Mouse (Mus musculus): ENCODE results near the gene Gm11032. TPM values are rescaled to one million over a fixed set of nuclear protein-coding genes. Genes with fewer than 3 reads are reported as not detected.
"Not testable (repeated sequence)": the region's sequence is repeated elsewhere in the genome, so short reads cannot be mapped to it uniquely, and the experiment has no call there.

Gm11032 gene
- total RNA-seq (2014; fragmentation: Nextera tagmentation) (not detected in 2 replicates), total RNA-seq (2017) (not detected in 2 replicates), polyA plus RNA-seq (2012) (not detected in 2 replicates)

DNA sequence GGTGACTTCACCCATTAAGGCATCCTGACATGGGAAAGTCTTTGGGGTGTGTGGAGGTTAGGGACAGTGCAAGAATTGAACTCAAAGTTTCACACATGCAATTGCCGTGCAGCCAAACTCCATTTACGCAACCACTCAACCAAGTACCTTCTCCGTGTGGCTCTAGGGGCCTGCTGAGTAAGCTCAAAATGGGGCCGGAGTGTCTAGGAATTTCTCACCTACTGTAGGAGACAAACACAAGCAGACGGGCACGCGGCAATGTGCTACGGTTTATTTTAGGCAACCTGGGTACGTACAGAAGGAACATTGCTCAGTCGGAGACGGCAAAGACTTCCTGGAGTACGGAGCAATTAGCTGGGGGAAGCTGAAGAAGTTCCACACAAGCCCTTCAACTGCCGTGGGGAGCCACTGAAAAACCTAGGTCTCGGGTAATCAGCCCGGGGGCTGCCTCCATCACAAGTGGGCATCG lies at the start of gene Gm11032:
TSS of gene Gm11032 (plus strand) at position 51 of the 469 bp plus-strand sequence.
- no peak for ATAC-seq (ENCODE audit: extremely low read depth, insufficient number of reproducible peaks, low FRiP score, poor library complexity, severe bottlenecking)
- no peaks in the 10 kb centered on the region for H3K4me1 ChIP-seq (ENCODE audit: insufficient read depth, low read depth, low read length)
- TF ChIP-seq TAL1 (conservative IDR thresholded peaks at IDR 0.05; ENCODE audit: low read depth, low read length) (no peak), CTCF (IDR thresholded peaks at IDR 0.05; ENCODE audit: low read depth, low read length) (no peak), GATA1 (IDR thresholded peaks at IDR 0.05; ENCODE audit: borderline replicate concordance, low read length) (no peak), POLR2AphosphoS5 (IDR thresholded peaks at IDR 0.05; ENCODE audit: insufficient replicate concordance, low read depth, low read length) (no peak), GATA2 (IDR thresholded peaks at IDR 0.05; ENCODE audit: borderline replicate concordance, low read depth, low read length) (no peak)

DNA sequence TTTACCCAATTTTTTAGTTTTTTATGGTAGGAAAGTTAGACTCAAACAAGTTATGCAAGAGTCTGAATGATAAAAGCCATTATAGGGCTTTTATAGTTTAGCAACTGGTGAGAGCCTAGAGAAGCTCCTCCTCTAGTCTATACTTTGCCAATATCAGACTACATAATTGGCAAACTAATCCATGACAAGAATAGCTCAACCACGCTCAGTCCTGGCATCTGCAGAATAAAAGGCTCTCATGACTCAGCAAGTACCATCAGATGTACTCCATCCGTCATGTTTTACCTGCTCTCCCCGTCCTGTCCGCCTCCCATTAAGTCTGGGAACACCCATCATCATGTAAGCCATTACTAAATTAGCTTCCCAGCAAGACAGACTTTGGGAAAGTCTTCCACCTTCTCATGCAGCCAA lies 48.4 kb upstream of the Gm11032 start:
- no peaks in the 10 kb centered on the region for H3K9me3 ChIP-seq (replicated peaks)
- ATAC-seq (ENCODE audit: extremely low read depth, insufficient number of reproducible peaks, low FRiP score, poor library complexity, severe bottlenecking) (no peak), DNase-seq (ENCODE audit: low spot score) (no peak)
- peaks cover 18% of the 10 kb centered on the region for H3K36me3 ChIP-seq (replicated peaks)
- TF ChIP-seq GATA2 (IDR thresholded peaks at IDR 0.05; ENCODE audit: borderline replicate concordance, low read depth, low read length) = no peak
- no peak for TF ChIP-seq POLR2AphosphoS5 (IDR thresholded peaks at IDR 0.05; ENCODE audit: insufficient replicate concordance, low read depth, low read length)
- no peak for TF ChIP-seq TAL1 (conservative IDR thresholded peaks at IDR 0.05; ENCODE audit: low read depth, low read length)
- no peak for TF ChIP-seq CTCF (IDR thresholded peaks at IDR 0.05; ENCODE audit: low read depth, low read length)
- no peak for TF ChIP-seq GATA1 (IDR thresholded peaks at IDR 0.05; ENCODE audit: borderline replicate concordance, low read length)
- peaks cover 36% of the 10 kb centered on the region for H3K4me1 ChIP-seq (ENCODE audit: insufficient read depth, low read depth, low read length)
- H3K27me3 ChIP-seq (ENCODE audit: insufficient read depth, low read length) = no peaks in the 10 kb centered on the region
- no peak overlapping the region for H3K4me3 ChIP-seq (ENCODE audit: low read depth, low read length)

More for the DNA sequence above, at the start of gene Gm11032:
- peaks cover 35% of the 10 kb centered on the region for H3K27me3 ChIP-seq (ENCODE audit: insufficient read depth, low read length)
- no peaks in the 10 kb centered on the region for H3K9me3 ChIP-seq (replicated peaks)
- no peak for DNase-seq (ENCODE audit: low spot score)
- no peaks in the 10 kb centered on the region for H3K36me3 ChIP-seq (replicated peaks)
- H3K4me3 ChIP-seq (ENCODE audit: low read depth, low read length) = no peak within 1 kb of the TSS

DNA sequence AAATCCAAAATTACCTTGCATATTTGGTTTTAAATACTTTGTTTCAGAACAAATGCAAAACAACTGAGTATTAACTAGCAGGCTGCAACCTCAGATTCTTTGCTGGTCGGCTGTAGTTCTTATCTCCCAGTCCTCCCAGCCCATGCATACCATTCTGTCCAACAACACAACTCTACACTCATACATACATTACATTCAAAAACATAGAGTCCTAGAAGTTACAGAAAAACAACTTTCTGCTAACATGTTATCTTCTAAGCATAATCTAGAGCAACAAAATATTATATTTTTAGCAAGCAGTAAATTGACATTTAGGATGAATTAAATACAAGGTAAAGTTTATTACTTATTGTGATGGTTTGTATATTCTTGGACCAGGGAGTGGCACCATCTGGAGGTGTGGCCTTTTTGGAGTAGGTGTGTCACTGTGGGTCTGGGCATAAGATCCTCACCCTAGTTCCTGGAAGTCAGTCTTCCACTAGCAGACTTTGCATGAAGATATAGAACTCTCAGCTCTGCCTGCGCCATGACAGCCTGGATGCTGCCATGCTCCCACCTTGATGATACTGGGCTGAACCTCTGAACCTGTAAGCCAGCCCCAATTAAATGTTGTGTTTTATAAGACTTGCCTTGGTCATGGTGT lies 43.7 kb upstream of the Gm11032 start:
- peaks cover 44% of the 10 kb centered on the region for H3K4me1 ChIP-seq (ENCODE audit: insufficient read depth, low read depth, low read length)
- peaks cover 16% of the 10 kb centered on the region for H3K36me3 ChIP-seq (replicated peaks)
- not testable (repeated sequence) for H3K9me3 ChIP-seq (replicated peaks); H3K4me3 ChIP-seq (ENCODE audit: low read depth, low read length); DNase-seq (ENCODE audit: low spot score); H3K27me3 ChIP-seq (ENCODE audit: insufficient read depth, low read length); ATAC-seq (ENCODE audit: extremely low read depth, insufficient number of reproducible peaks, low FRiP score, poor library complexity, severe bottlenecking)

DNA sequence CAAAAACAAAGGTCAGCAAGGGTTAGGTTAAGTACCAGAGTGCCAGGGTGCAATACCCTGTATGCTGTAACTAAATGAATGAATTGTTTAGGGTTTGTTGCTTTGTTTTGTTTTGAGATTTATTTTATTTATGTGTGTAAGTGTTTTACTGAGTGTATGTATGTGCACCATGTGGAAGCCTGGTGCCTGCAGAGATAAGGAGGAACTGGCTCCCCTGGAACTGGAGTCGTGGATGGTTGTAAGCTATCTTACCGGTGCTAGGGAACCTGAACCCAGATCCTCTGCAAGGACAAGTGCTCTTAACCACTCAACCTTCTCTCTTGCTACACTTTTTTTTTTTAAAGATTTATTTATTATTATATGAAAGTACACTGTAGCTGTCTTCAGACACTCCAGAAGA lies 42.8 kb upstream of the Gm11032 start:
- no peak overlapping the region for H3K4me3 ChIP-seq (ENCODE audit: low read depth, low read length)
- H3K4me1 ChIP-seq (ENCODE audit: insufficient read depth, low read depth, low read length) = peaks cover 38% of the 10 kb centered on the region
- no peaks in the 10 kb centered on the region for H3K27me3 ChIP-seq (ENCODE audit: insufficient read depth, low read length)
- peaks cover 15% of the 10 kb centered on the region for H3K36me3 ChIP-seq (replicated peaks)
- no peak for ATAC-seq (ENCODE audit: extremely low read depth, insufficient number of reproducible peaks, low FRiP score, poor library complexity, severe bottlenecking)
- H3K9me3 ChIP-seq (replicated peaks) = no peaks in the 10 kb centered on the region
- no peak for DNase-seq (ENCODE audit: low spot score)
- TF ChIP-seq TAL1 (conservative IDR thresholded peaks at IDR 0.05; ENCODE audit: low read depth, low read length) (no peak), GATA1 (IDR thresholded peaks at IDR 0.05; ENCODE audit: borderline replicate concordance, low read length) (no peak)

DNA sequence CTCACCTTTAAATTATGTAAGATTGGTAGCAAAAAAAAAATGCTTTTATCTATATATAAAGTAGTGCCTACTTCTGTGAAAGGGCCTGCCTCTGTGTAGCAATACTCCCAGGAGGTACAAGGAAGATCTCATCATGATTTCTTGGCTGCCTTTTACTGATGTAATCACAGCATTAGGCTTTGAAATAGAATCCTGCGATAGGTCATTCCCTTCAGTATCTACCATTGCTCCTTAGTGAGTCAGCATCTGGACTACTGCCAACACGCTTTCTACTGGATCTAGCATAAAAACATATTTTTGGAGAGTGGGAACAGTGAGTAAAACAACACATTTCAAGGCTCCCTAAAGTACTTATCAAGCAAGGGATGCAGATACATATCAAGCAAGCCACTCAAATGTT lies 41.2 kb upstream of the Gm11032 start:
- no peak overlapping the region for H3K4me3 ChIP-seq (ENCODE audit: low read depth, low read length)
- ATAC-seq (ENCODE audit: extremely low read depth, insufficient number of reproducible peaks, low FRiP score, poor library complexity, severe bottlenecking) (no peak), DNase-seq (ENCODE audit: low spot score) (no peak)
- TF ChIP-seq GATA1 (IDR thresholded peaks at IDR 0.05; ENCODE audit: borderline replicate concordance, low read length) = no peak
- TF ChIP-seq TAL1 (conservative IDR thresholded peaks at IDR 0.05; ENCODE audit: low read depth, low read length) = no peak
- TF ChIP-seq GATA2 (IDR thresholded peaks at IDR 0.05; ENCODE audit: borderline replicate concordance, low read depth, low read length) = no peak
- TF ChIP-seq CTCF (IDR thresholded peaks at IDR 0.05; ENCODE audit: low read depth, low read length) = no peak
- H3K27me3 ChIP-seq (ENCODE audit: insufficient read depth, low read length) = no peaks in the 10 kb centered on the region
- peaks cover 39% of the 10 kb centered on the region for H3K4me1 ChIP-seq (ENCODE audit: insufficient read depth, low read depth, low read length)
- H3K9me3 ChIP-seq (replicated peaks) = no peaks in the 10 kb centered on the region
- peaks cover 15% of the 10 kb centered on the region for H3K36me3 ChIP-seq (replicated peaks)

DNA sequence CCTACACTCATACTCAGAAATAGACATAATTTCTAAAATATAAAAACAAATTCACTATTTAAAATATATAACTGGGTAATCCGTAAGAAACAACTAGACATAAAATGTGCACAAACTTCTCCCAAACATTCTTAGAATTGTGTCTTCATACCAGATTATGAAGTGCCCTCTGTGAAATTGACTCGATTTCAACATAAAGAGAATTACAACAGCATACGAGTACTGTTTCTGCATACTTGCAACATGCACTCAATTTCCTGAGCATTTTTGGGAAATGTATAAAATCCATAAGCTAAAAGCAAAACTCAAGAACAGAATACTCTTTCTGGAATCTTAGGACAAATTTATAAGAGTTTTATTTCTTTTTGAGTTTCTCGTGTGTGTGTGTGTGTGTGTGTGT lies 28.1 kb upstream of the Gm11032 start:
- DNase-seq (ENCODE audit: low spot score) (no peak), ATAC-seq (ENCODE audit: extremely low read depth, insufficient number of reproducible peaks, low FRiP score, poor library complexity, severe bottlenecking) (no peak)
- Histone ChIP-seq H3K9me3 (replicated peaks) (no peaks in the 10 kb centered on the region), H3K4me1 (ENCODE audit: insufficient read depth, low read depth, low read length) (peaks cover 41% of the 10 kb centered on the region), H3K27me3 (ENCODE audit: insufficient read depth, low read length) (no peaks in the 10 kb centered on the region), H3K4me3 (ENCODE audit: low read depth, low read length) (peak overlapping the region; percentile 35; the same call in 1 of the 2 replicates), H3K36me3 (replicated peaks) (peaks cover 18% of the 10 kb centered on the region)
- TF ChIP-seq GATA2 (IDR thresholded peaks at IDR 0.05; ENCODE audit: borderline replicate concordance, low read depth, low read length) (no peak), TAL1 (conservative IDR thresholded peaks at IDR 0.05; ENCODE audit: low read depth, low read length) (no peak), GATA1 (IDR thresholded peaks at IDR 0.05; ENCODE audit: borderline replicate concordance, low read length) (no peak), CTCF (IDR thresholded peaks at IDR 0.05; ENCODE audit: low read depth, low read length) (no peak), POLR2AphosphoS5 (IDR thresholded peaks at IDR 0.05; ENCODE audit: insufficient replicate concordance, low read depth, low read length) (no peak)

DNA sequence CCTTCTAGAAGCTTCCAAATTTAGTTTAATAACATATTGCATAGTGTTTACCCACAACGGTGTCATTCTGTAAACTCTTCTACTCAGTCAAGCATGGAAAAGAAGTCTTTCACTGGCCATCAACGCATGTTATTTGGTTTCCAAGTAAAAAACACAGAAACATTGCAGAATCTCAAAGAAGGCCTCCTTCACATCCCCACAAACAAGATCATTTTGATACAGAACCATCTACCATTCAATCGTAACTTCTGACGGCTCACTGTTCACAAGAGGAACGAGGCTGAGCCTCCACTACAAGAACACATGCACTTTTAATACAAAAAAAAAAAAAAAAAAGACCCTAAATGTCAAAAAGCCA lies 26.4 kb upstream of the Gm11032 start:
- Histone ChIP-seq H3K4me3 (ENCODE audit: low read depth, low read length) (peak overlapping the region; percentile 87), H3K36me3 (replicated peaks) (peaks cover 11% of the 10 kb centered on the region), H3K9me3 (replicated peaks) (no peaks in the 10 kb centered on the region), H3K4me1 (ENCODE audit: insufficient read depth, low read depth, low read length) (peaks cover 34% of the 10 kb centered on the region), H3K27me3 (ENCODE audit: insufficient read depth, low read length) (no peaks in the 10 kb centered on the region)
- TF ChIP-seq POLR2AphosphoS5 (IDR thresholded peaks at IDR 0.05; ENCODE audit: insufficient replicate concordance, low read depth, low read length) (no peak), CTCF (IDR thresholded peaks at IDR 0.05; ENCODE audit: low read depth, low read length) (no peak), GATA2 (IDR thresholded peaks at IDR 0.05; ENCODE audit: borderline replicate concordance, low read depth, low read length) (no peak), TAL1 (conservative IDR thresholded peaks at IDR 0.05; ENCODE audit: low read depth, low read length) (no peak), GATA1 (IDR thresholded peaks at IDR 0.05; ENCODE audit: borderline replicate concordance, low read length) (no peak)
- ATAC-seq (ENCODE audit: extremely low read depth, insufficient number of reproducible peaks, low FRiP score, poor library complexity, severe bottlenecking) (no peak), DNase-seq (ENCODE audit: low spot score) (no peak)
